Mouse (Mus musculus) limb, embryonic 11.5 days (tissue): ENCODE data around the gene Nfkbie. TPM values are rescaled to one million over a fixed set of nuclear protein-coding genes. Genes with fewer than 3 reads are reported as not detected.
A peak's percentile ranks its signal among the peaks of the same experiment; 100 is the strongest.

Source experiments
- ATAC-seq: fragments of 200-750 bp; cut with Nextera tagmentation; 2 replicates; pipeline ENCODE4 v1.8.0; 2017; ENCODE audit warnings: low read depth; ENCODE audit not compliant: insufficient number of reproducible peaks, low FRiP score, low TSS enrichment
- DNase-seq: peaks from one replicate; pipeline ENCODE4 v3.0.0-alpha.2; 2015; ENCODE audit warnings: low spot score
- H3K27ac ChIP-seq: fragments of 300-500 bp; sonication (generic); replicated peaks from 2 replicates; pipeline ENCODE4 v1.5.1; 2014; ENCODE audit warnings: low read depth, mild to moderate bottlenecking, low read length
- H3K27me3 ChIP-seq: fragments of 300-500 bp; sonication (generic); 2 replicates; pipeline ENCODE4 v1.6.1; 2014; ENCODE audit warnings: mild to moderate bottlenecking, low read length, mixed read lengths; ENCODE audit not compliant: control insufficient read depth, insufficient read depth
- H3K36me3 ChIP-seq: fragments of 300-500 bp; sonication (generic); 2 replicates; pipeline ENCODE4 v1.6.1; 2014; ENCODE audit warnings: mild to moderate bottlenecking, low read length, moderate library complexity, mixed read lengths; ENCODE audit not compliant: control insufficient read depth, insufficient read depth
- H3K4me1 ChIP-seq: fragments of 300-500 bp; sonication (generic); 2 replicates; pipeline ENCODE4 v1.6.1; 2014; ENCODE audit warnings: low read length, mixed read lengths; ENCODE audit not compliant: control insufficient read depth, insufficient read depth
- H3K4me2 ChIP-seq: fragments of 300-500 bp; sonication (generic); 2 replicates; pipeline ENCODE4 v1.6.1; 2014; ENCODE audit warnings: low read depth, mild to moderate bottlenecking, moderate library complexity; ENCODE audit not compliant: severe bottlenecking
- H3K4me3 ChIP-seq: fragments of 300-500 bp; sonication (generic); 2 replicates; pipeline ENCODE4 v1.5.1; 2014; ENCODE audit warnings: low read depth, low read length
- H3K9ac ChIP-seq: fragments of 300-500 bp; sonication (generic); 2 replicates; pipeline ENCODE4 v1.6.1; 2014; ENCODE audit warnings: mild to moderate bottlenecking, low read length
- H3K9me3 ChIP-seq: fragments of 300-500 bp; sonication (generic); 2 replicates; pipeline ENCODE4 v1.6.1; 2016; ENCODE audit warnings: low read length; ENCODE audit not compliant: control insufficient read depth
- WGBS: fragments of 180-500 bp; shearing (Covaris S2); extraction: QIAGEN DNeasy Blood & Tissue Kit; methylation state at CpG from one replicate; pipeline ENCODE4 v1.1.7; 2014; 5-methylcytosine and 5-hydroxymethylcytosine counted together
- polyA plus RNA-seq: library from polyadenylated mRNA; unstranded; fragments of >200 nt; fragmentation: Nextera tagmentation; extraction: Ambion mirVana; gene quantifications from 2 replicates; pipeline ENCODE4 v1.2.1, GENCODE M21; 2014

Gene Nfkbie
- polyA plus RNA-seq, 1 experiment from 2014 or later = 5.6 TPM

DNA sequence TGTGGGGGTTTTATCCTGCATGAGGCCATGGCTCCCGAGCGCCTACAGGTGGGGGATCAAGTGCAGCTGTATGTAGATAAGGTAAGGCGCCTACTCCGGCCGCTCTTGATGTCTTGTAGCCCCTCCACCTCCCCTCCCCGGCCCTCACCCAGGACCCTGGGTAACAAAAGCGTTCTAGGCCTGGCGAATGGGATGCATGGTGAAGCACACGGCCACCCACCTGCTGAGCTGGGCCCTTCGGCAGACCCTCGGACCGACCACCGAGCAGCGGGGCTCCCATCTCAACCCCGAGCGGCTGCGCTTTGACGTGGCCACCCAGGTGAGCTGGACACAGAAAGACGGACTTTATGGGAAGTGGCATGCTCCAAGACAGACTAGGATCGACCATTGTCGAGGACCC lies 38.4 kb upstream of the Nfkbie start:
- Histone ChIP-seq H3K27ac (no peak overlapping the region), H3K4me2 (no peak overlapping the region), H3K4me1 (no peaks in the 10 kb centered on the region), H3K36me3 (no peaks in the 10 kb centered on the region), H3K4me3 (no peak overlapping the region), H3K9ac (no peak overlapping the region), H3K27me3 (no peaks in the 10 kb centered on the region), H3K9me3 (no peaks in the 10 kb centered on the region)
- WGBS = 93% methylated on average over 21 of the region's 21 CpGs
- DNase-seq = no peak
- no peak for ATAC-seq

DNA sequence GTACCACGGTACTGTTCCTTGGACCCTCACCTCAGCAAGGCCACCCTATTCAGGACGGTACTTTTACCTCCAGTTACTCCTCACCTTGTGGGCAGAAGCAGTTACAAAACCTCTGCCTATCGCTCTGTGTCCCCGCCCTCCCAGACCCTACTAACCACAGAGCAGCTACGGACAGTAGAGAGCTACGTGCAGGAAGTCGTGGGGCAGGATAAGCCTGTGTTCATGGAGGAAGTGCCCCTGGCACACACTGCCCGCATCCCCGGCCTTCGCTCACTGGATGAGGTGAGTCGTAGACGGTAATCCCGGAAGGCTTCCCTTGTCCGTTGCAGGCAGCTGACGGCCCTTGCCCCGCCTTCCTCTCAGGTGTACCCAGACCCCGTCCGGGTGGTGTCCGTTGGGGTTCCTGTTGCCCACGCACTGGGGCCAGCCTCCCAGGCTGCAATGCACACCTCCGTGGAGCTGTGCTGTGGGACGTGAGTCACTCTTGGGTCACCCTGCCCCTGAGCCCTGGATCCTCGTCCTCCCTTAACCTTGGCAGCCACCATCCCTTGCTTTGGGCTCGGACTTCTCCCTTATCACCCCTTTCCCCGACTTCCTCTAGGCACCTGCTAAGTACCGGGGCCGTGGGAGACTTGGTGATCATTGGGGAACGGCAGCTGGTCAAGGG lies 37.8 kb upstream of the Nfkbie start:
- no peaks in the 10 kb centered on the region for H3K9me3 ChIP-seq
- DNase-seq (no peak), ATAC-seq (no peak)
- H3K4me2 ChIP-seq = no peak overlapping the region
- H3K27ac ChIP-seq = no peak overlapping the region
- 94% methylated on average over 27 of the region's 28 CpGs for WGBS
- no peaks in the 10 kb centered on the region for H3K36me3 ChIP-seq
- no peak overlapping the region for H3K4me3 ChIP-seq
- no peak overlapping the region for H3K9ac ChIP-seq
- H3K4me1 ChIP-seq = no peaks in the 10 kb centered on the region
- no peaks in the 10 kb centered on the region for H3K27me3 ChIP-seq

DNA sequence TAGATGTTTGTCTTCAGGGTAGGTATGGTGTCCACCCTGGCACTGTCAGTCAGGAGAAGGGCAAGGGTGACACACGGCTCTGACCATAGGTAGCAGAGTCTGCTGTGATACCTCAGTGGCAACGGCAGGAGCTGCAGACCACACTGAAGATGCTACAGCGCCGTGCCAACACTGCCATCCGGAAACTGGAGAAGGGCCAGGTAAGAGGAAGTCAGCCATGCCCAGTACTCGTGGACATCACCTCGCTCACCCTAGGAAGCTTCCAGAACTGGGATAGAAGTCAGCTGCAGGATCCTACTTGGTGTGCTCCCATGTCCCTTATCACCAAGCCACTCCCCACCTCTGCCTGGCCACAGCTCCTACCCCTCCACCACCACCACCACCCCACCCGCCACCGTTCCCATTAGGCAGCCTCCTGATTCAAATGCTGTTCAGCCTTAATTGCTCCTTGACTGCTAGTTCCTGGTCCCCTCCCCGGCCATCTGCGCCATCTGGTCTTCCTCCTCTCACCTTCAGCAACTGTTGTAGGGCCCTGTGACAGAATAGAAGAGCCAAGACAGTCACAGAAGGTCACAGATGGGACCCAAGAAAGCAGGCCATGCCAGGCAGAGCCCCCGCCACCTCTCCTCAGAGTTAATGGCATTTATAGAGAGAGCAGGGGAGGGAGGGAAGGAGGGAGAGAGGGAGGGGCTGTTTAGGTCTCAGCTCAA lies 36.6 kb upstream of the Nfkbie start:
- no peak overlapping the region for H3K27ac ChIP-seq
- H3K36me3 ChIP-seq = no peaks in the 10 kb centered on the region
- no peaks in the 10 kb centered on the region for H3K9me3 ChIP-seq
- no peak overlapping the region for H3K4me3 ChIP-seq
- no peak for DNase-seq
- no peak for ATAC-seq
- 63% methylated on average over 12 of the region's 12 CpGs for WGBS
- no peaks in the 10 kb centered on the region for H3K27me3 ChIP-seq
- no peak overlapping the region for H3K4me2 ChIP-seq
- H3K9ac ChIP-seq = no peak overlapping the region
- 0 out of 2 replicates have a peak, but pooled peaks cover 3% of the 10 kb centered on the region for H3K4me1 ChIP-seq

DNA sequence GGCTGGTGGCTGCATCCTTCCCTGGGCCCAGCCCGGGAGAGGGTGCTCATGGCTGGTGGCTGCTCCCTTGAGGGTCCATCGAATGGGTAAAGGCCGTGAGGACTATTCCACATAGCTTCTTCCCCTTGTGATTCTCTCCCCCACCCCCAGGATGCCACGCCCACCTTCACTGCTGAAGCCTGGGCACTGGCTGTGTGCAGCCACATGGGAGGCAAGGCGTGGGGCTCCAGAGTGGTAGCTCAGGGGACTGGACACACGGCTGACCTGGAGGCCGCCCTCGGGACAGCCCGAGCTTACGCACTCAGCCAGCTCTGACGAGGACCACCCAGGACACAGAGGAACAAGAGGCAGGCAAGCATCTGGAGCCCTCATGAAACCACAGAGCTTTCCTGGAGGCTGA lies 35.4 kb upstream of the Nfkbie start:
- Histone ChIP-seq H3K4me2 (no peak overlapping the region), H3K4me3 (no peak overlapping the region), H3K27ac (no peak overlapping the region), H3K9ac (no peak overlapping the region), H3K27me3 (no peaks in the 10 kb centered on the region), H3K9me3 (no peaks in the 10 kb centered on the region), H3K36me3 (no peaks in the 10 kb centered on the region), H3K4me1 (0 out of 2 replicates have a peak, but pooled peaks cover 3% of the 10 kb centered on the region)
- DNase-seq = no peak
- no peak for ATAC-seq
- WGBS = 77% methylated on average over 11 of the region's 11 CpGs

DNA sequence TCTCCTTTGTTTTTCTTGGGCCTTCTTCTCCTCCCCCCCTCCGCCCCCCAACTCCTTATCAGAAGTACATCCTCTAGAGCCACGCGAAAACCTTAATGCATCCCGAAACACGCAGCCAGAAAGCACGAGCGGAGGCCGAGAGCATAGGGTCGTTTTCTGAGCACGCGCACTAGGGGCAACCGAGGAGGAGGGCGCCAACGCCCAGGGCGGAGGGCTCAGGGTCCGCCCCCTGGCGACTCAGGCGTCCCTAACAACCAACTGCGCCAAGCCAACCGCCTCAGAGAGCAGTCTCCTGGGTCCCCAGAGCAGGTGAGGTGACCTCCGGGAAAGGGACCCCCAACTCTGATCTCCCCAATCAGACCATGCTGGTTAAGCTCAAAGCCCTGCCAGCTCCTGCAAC lies 32.2 kb upstream of the Nfkbie start, which contains the start of gene Tcte1:
Gene Tcte1 (plus strand): TSS at position 172 of the 400 bp plus-strand sequence.
- peak within 1 kb of the TSS; percentile 35 for H3K4me3 ChIP-seq
- H3K27me3 ChIP-seq = no peaks in the 10 kb centered on the region
- H3K4me2 ChIP-seq = peak within 1 kb of the TSS; percentile 80
- DNase-seq (peak; percentile 83), ATAC-seq (peak; percentile 56; the same call in 1 of the 2 replicates)
- under 1% methylated on average over 21 of the region's 21 CpGs for WGBS
- 0 out of 2 replicates have a peak, but pooled peaks cover 3% of the 10 kb centered on the region for H3K4me1 ChIP-seq
- peak within 1 kb of the TSS; percentile 55 for H3K9ac ChIP-seq
- H3K36me3 ChIP-seq = no peaks in the 10 kb centered on the region
- H3K27ac ChIP-seq = no peak within 1 kb of the TSS
- H3K9me3 ChIP-seq = no peaks in the 10 kb centered on the region

DNA sequence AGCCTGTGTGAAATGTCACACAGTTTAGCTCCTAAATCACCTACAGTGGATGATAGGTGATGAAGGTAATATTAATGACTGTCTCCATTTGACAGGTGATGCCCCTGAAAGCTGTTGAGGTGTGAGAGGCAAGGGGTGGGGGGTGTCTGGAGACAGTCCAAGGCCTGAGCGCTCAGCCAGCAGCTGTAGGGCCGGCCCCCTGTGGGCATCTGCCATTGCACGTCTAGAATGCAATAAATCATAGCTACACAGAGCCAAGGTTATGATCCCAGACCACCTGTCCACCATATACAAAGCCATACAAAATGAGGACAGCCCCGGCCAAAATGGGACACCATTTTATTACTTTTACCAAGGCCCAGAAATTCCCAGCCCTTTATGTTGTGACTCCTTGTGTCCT lies 30.5 kb upstream of the Nfkbie start:
- Histone ChIP-seq H3K27me3 (peaks cover 3% of the 10 kb centered on the region; the same call in 1 of the 2 replicates), H3K9me3 (no peaks in the 10 kb centered on the region)

DNA sequence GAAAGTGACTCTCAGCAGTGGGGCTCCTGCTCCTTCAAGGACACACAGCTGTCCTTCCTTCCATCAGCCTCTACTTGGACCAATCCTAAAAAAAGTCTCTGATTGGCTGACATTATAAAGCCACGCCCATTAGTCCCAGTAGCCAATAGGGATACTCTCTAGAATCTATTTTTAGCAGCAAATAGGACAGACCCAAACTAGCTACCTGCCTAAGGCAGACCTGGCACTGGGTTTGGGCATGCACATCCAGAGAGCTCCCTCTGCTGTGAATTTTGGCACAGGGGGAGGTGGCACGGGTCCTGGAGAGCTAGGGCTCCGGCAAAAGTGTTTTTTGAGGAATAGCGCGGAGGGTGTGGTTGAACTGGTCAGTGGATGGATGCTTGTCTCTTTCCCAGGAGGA lies 28.9 kb upstream of the Nfkbie start:
- H3K27ac ChIP-seq = no peak overlapping the region
- ATAC-seq (no peak), DNase-seq (no peak)
- no peak overlapping the region for H3K4me2 ChIP-seq
- peaks cover 8% of the 10 kb centered on the region for H3K27me3 ChIP-seq
- H3K9me3 ChIP-seq = no peaks in the 10 kb centered on the region
- no peak overlapping the region for H3K4me3 ChIP-seq
- H3K4me1 ChIP-seq = 0 out of 2 replicates have a peak, but pooled peaks cover 3% of the 10 kb centered on the region
- WGBS = 19% methylated on average over 5 of the region's 5 CpGs
- H3K36me3 ChIP-seq = no peaks in the 10 kb centered on the region
- no peak overlapping the region for H3K9ac ChIP-seq

More for the DNA sequence above, 30.5 kb upstream of the Nfkbie start:
- Histone ChIP-seq H3K4me2 (no peak overlapping the region), H3K4me1 (0 out of 2 replicates have a peak, but pooled peaks cover 3% of the 10 kb centered on the region), H3K27ac (no peak overlapping the region), H3K4me3 (no peak overlapping the region), H3K36me3 (no peaks in the 10 kb centered on the region), H3K9ac (no peak overlapping the region)
- DNase-seq (no peak), ATAC-seq (no peak)
- WGBS = 43% methylated on average over 4 of the region's 4 CpGs

DNA sequence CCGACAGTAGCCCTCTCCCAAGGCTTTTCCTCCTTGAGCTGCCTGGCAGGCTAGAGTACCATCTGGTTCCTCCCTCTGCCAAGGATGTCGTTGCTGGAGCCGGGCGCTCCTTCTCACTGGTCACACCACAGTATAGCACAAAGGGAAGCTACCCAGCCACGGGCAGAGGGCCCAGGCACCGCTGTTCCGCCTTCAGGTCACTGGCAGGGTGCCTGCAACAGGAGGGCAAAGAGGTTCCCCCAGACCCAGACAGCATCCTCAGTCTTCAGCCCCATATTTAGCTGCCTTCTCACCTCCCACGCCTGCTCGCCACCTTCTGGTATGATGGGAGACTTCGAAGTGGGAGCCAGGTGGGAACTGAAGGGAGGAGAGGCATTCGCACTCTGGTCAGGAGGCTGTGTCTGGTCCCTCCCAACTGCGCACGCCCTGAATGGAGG lies 25.1 kb upstream of the Nfkbie start:
- Histone ChIP-seq H3K4me3 (no peak overlapping the region), H3K27me3 (peaks cover 19% of the 10 kb centered on the region), H3K36me3 (no peaks in the 10 kb centered on the region), H3K27ac (no peak overlapping the region), H3K4me1 (no peaks in the 10 kb centered on the region), H3K9me3 (no peaks in the 10 kb centered on the region; the same call in 1 of the 2 replicates), H3K4me2 (no peak overlapping the region), H3K9ac (no peak overlapping the region)
- 52% methylated on average over 13 of the region's 13 CpGs for WGBS
- ATAC-seq (no peak), DNase-seq (no peak)
